Mouse (Mus musculus) ES-E14 (cell line): Measurements from ENCODE around the gene Krt10.

Experiments used
- MAFK ChIP-seq: IDR thresholded peaks from 2 replicates; pipeline ENCODE4 v1.6.1; 2014; ENCODE audit warnings: mild to moderate bottlenecking, low read depth, low read length, inconsistent platforms; ENCODE audit not compliant: insufficient read depth
- ZC3H11A ChIP-seq: IDR thresholded peaks from 2 replicates; pipeline ENCODE4 v1.6.1; 2012; ENCODE audit warnings: low read depth, mild to moderate bottlenecking, inconsistent platforms, low read length, borderline replicate concordance

GRCm38 (mm10) chr11:99398832-99399231 is 9.7 kb upstream of the Krt10 start:
- no peak for TF ChIP-seq ZC3H11A
- TF ChIP-seq MAFK: no peak
